Mouse (Mus musculus) heart, adult 2 months (tissue): ENCODE measurements at regions not wholly inside any gene's neighbourhood (a gene's known extent, or its start where the extent isn't known, plus 50 kb on each side); places are given as distances from the start of the nearest gene placed in this dataset.

Experiments used
- CTCF ChIP-seq: fragments of 200-600 bp; IDR thresholded peaks from 2 replicates; pipeline ENCODE4 v1.8.1; 2022; ENCODE audit warnings: antibody characterized with exemption, mild to moderate bottlenecking, moderate library complexity
- EP300 ChIP-seq: fragments of 200-500 bp; IDR thresholded peaks from 2 replicates; pipeline ENCODE4 v1.6.1; 2011; ENCODE audit warnings: low read depth, low read length, control low read depth; ENCODE audit not compliant: insufficient read depth
- POLR2A ChIP-seq: fragments of 200-500 bp; IDR thresholded peaks from 2 replicates; pipeline ENCODE4 v1.6.1; 2011; ENCODE audit warnings: mild to moderate bottlenecking, low read depth, low read length, control low read depth; ENCODE audit not compliant: insufficient read depth

DNA sequence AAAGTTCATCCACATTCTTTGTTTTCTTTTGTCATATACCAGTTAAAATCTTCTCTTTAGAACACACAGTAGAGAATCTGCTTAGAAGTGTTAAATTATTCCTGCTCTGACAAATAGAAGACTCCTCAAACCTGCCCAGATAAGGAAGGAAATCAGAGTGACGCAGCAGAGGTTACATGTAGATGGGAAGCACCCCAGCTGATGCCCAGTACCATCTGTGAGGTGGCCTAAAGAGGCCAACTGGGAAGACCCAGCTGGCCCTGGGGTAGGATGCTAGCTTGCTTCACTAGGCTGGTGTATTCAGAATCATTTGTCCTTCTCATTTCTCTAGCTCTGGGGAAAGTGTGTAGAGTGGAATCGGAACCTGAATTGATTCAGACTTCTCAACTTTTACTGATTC lies 242.6 kb upstream of the Erbb4 start:
- TF ChIP-seq EP300 (no peak), CTCF (no peak), POLR2A (no peak)
